Mouse (Mus musculus): ENCODE results near the gene Tnni3.

The Tnni3 gene

GRCm38 (mm10) chr7:4526341-4527301 lies 2.6 kb upstream of the Tnni3 start:
- no peak for TF ChIP-seq GATA4 (IDR thresholded peaks at IDR 0.05; ENCODE audit: insufficient replicate concordance, low read length)

GRCm38 (mm10) chr7:4523205-4524130 lies 561 bp downstream of the Tnni3 start:
- TF ChIP-seq GATA4 (IDR thresholded peaks at IDR 0.05; ENCODE audit: insufficient replicate concordance, low read length), result no peak

- TF ChIP-seq GATA4 (IDR thresholded peaks at IDR 0.05; ENCODE audit: insufficient replicate concordance, low read length), result no peak
These were observed 1.7 kb downstream of the Tnni3 start for GRCm38 (mm10) chr7:4522292-4522691.

- TF ChIP-seq GATA4 (IDR thresholded peaks at IDR 0.05; ENCODE audit: insufficient replicate concordance, low read length), result no peak
These were observed 2.6 kb downstream of the Tnni3 start for GRCm38 (mm10) chr7:4521231-4522003.

GRCm38 (mm10) chr7:4518487-4518886 lies 5.5 kb downstream of the Tnni3 start:
- TF ChIP-seq GATA4 (IDR thresholded peaks at IDR 0.05; ENCODE audit: insufficient replicate concordance, low read length), result no peak

GRCm38 (mm10) chr7:4516332-4517050 lies 7.5 kb downstream of the Tnni3 start, which contains the start of gene Tnnt1:
Tnnt1 (minus strand) TSS chr7:4516382.
- TF ChIP-seq GATA4 (IDR thresholded peaks at IDR 0.05; ENCODE audit: insufficient replicate concordance, low read length), result no peak

- TF ChIP-seq GATA4 (IDR thresholded peaks at IDR 0.05; ENCODE audit: insufficient replicate concordance, low read length), result no peak
These were observed 8.2 kb downstream of the Tnni3 start for GRCm38 (mm10) chr7:4515853-4516252.

- no peak for TF ChIP-seq GATA4 (IDR thresholded peaks at IDR 0.05; ENCODE audit: insufficient replicate concordance, low read length)
These were observed 10.0 kb downstream of the Tnni3 start for GRCm38 (mm10) chr7:4513829-4514712.

GRCm38 (mm10) chr7:4513236-4513635 lies 10.8 kb downstream of the Tnni3 start:
- no peak for TF ChIP-seq GATA4 (IDR thresholded peaks at IDR 0.05; ENCODE audit: insufficient replicate concordance, low read length)

- no peak for TF ChIP-seq GATA4 (IDR thresholded peaks at IDR 0.05; ENCODE audit: insufficient replicate concordance, low read length)
These were observed 12.4 kb downstream of the Tnni3 start for GRCm38 (mm10) chr7:4511489-4512224.

GRCm38 (mm10) chr7:4509863-4510608 lies 14.0 kb downstream of the Tnni3 start:
- no peak for TF ChIP-seq GATA4 (IDR thresholded peaks at IDR 0.05; ENCODE audit: insufficient replicate concordance, low read length)

- no peak for TF ChIP-seq GATA4 (IDR thresholded peaks at IDR 0.05; ENCODE audit: insufficient replicate concordance, low read length)
These were observed 15.3 kb downstream of the Tnni3 start for GRCm38 (mm10) chr7:4508739-4509116.
